Mouse (Mus musculus) cerebellum, postnatal 14 days (tissue): ENCODE measurements at regions not wholly inside any gene's neighbourhood (a gene's known extent, or its start where the extent isn't known, plus 50 kb on each side); places are given as distances from the start of the nearest gene placed in this dataset.

Experiments
- DNase-seq, 2 experiments: peaks; one replicate each; pipeline ENCODE4 v3.0.0; 2021; ENCODE audit warnings: mixed read lengths in 2 of 2

DNA sequence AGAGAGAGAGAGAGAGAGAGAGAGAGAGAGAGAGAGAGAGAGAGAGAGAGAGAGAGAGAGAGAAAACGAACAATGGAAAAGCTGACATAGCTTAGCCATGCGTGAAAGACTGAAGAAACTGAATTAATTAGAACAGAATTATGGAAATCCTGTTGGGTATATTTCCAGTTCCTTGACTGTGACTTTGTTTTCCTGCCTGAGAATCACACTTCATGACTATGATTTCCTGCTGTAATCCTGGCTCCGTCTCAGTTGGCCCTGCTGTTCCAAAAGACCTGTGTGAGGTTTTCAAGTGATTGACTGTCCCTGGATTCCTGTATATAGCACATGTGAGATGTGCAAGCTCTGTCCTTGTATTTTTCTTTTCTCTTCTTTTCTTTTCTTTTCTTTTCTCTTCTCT lies 1568.4 kb downstream of the Pla2g4a start:
- DNase-seq: peak; percentile 52 to 73
